Mouse (Mus musculus) heart, postnatal 4 days (tissue): ENCODE data around the gene Abca8b. TPM values are rescaled to one million over a fixed set of nuclear protein-coding genes. Genes with fewer than 3 reads are reported as not detected.
"Not testable (repeated sequence)": the region's sequence is repeated elsewhere in the genome, so short reads cannot be mapped to it uniquely, and the experiment has no call there.

ENCODE experiments used
- DNase-seq: peaks from one replicate; pipeline ENCODE4 v3.0.0; 2021
- total RNA-seq, 2 experiments: library from RNA; stranded (reverse); gene quantifications; 2 replicates each; pipeline ENCODE4 v1.2.3; 2021

Gene Abca8b
- 1 to 10 TPM; 4.5 to 4.7 TPM for total RNA-seq

- peak; percentile 83 for DNase-seq
Observed at GRCm38 (mm10) chr11:109995624-109996023, at the start of gene Abca8b. TSS of gene Abca8b (minus strand) at chr11:109995845.

DNA sequence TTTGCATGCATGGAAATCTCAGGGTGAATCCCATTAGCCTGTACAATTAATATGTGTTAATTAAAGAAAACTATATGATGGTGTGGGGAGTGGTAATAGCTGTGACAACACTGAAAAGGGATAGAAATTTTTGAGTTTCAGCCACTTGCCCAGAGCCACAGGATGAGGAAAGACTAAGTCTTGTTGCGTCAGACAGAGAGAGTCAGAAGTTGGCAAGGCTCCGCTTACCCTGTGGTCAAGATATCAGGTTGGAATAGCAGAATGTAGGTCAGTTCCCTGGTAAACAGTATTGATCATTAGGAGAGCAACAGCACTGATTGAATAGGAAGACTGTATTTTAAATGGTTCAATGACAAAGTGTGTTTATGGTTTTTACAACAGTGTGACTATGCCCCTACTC lies 42.1 kb upstream of the Abca8b start:
- no peak for DNase-seq

- DNase-seq, result peak; percentile 10
Observed at GRCm38 (mm10) chr11:110028913-110029695, 33.5 kb upstream of the Abca8b start.

DNA sequence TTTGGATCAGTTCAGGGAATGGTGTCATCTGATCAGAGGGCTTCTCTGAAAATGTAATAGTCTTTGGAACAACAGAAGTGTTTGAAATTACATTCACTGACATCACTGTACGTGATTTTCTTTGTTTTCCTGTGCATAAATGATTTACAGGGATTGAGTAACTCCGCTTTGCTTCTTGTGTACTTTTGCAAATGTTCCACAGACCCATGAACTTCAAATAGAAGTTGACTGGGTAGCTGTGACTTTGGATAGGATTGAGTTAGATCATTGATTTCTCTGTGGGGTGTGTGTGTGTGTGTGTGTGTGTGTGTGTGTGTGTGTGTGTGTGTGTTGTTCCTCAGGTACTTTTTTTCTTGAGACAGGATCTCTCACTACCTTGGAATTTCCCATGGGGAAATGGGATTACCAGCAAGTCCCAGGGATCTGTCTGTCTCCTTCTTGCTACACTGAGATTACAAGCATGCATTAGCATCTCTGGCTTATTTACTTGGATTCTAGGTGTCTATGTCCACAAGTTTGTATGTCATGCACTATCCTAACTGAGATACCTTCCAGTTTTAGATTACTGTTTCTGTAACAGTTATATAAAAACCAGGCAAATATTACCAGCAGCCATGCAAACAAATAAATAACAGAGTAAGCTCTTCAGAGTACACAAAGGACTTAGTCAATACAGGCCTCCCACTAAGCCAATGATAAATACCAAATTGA lies 15.3 kb upstream of the Abca8b start:
- DNase-seq, result no peak

GRCm38 (mm10) chr11:109995013-109995412 lies 632 bp downstream of the Abca8b start:
- peak; percentile 36 for DNase-seq

DNA sequence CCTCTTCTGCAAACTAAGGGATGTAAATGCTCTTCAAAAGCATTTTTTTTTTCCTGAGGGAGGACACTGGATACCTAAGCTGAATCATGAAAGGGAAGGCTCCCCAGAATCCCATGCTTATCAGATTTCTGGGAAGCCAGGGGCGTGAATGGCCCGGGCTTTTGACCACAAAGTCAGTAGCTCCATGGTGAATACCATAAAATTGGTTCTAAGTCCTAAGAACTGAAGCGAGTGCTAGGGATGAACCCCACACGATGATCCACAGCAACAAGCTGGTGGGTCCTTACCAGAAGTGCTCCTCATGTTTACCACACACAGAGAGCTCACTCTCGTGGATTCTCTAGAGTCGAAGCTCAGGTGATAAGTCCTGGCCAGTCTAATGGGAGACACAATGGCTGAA lies 1.6 kb downstream of the Abca8b start:
- no peak for DNase-seq

GRCm38 (mm10) chr11:109991270-109991669 lies 4.4 kb downstream of the Abca8b start:
- DNase-seq, result no peak

GRCm38 (mm10) chr11:109990256-109990655 lies 5.4 kb downstream of the Abca8b start:
- no peak for DNase-seq

- DNase-seq, result no peak
Observed at GRCm38 (mm10) chr11:109988164-109988563, 7.5 kb downstream of the Abca8b start.

DNA sequence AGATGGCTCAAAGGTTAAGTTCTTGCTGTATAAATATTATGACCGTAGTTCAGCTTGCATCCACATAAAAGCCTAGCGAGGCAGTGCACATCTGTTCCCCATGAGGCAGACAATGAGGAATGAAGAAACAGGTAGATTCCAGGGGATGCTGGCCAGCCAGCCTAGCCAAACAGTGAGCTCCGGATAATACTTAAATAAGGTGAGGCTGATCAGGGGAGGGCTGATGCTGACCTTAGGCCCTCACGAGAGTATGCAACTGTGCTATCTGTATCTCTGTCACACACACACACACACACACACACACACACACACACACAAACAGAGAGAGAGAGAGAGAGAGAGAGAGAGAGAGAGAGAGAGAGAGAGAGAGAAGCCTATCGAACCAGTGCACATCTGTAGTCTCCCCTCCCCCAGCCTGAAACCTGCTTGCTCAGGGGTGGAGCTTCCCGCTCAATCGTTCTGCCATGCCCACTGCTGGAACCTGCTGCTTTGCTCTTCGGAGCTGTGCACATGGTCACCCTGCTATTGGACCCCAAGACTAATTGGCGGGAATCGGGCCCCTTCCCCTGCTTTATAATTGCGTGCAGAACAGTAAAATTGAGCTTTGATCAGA lies 8.1 kb downstream of the Abca8b start:
- not testable (repeated sequence) for DNase-seq

DNA sequence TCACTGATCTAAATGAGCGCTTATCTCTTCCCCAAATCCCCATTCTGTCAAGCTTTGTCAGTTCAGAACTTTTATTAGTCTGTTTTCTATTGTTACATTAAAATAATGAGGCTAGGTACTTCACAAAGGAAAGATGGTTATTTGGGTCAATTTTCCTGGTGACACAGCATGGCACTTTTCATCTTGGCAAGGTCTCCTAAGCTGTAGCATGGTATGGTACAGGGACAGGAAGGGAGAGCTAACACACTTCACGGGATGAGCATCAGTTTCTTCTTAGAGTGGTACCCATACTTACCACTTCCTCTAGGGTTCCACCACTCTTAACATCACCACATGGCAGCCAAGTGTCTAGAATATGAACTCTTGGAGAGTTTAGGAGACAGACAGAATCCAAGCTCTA lies 13.8 kb downstream of the Abca8b start:
- DNase-seq, result no peak

DNA sequence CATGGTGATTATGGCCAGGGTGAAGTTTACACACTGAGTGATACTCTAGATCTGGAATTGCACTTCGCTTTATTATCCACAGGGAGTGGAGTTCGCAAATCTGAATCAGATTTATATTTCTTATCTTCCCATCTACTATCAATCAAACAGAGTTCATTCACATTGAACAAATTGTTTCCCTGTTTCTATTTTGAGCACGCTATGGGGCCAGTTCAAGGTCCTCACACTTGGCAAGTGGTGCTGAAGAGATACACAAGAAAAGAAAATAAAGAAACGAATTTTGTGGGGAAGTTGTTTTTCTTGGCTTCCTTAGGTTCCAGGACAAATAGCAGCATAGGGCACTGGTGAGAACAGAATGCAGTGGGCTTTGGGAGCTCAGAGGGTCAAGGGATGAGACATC lies 25.1 kb downstream of the Abca8b start:
- DNase-seq, result no peak

- DNase-seq, result no peak
Observed at GRCm38 (mm10) chr11:109961495-109962492, 33.9 kb downstream of the Abca8b start.

GRCm38 (mm10) chr11:109955185-109955584 lies 40.5 kb downstream of the Abca8b start:
- DNase-seq, result no peak

DNA sequence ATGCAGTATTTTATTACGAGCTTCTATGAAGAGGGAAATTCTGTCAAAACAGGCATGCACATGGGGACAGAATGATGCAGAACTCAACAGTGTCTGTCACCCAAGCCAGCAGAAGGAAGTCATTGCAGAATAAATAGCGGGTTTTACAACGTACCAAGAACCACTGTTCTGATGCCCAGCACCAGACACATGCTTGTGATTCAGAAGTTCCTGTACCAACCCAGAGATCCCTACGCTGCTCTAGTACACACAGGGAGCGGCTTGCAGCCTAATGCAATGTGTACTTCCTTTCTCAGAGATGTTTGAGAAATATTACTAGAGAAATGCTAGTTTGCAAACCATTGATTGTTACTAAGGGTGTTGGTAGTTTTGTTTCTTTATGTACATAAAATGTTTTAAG lies 58.7 kb downstream of the Abca8b start:
- no peak for DNase-seq

- DNase-seq, result not testable (repeated sequence)
Observed at GRCm38 (mm10) chr11:109933207-109933606, 62.4 kb downstream of the Abca8b start.

DNA sequence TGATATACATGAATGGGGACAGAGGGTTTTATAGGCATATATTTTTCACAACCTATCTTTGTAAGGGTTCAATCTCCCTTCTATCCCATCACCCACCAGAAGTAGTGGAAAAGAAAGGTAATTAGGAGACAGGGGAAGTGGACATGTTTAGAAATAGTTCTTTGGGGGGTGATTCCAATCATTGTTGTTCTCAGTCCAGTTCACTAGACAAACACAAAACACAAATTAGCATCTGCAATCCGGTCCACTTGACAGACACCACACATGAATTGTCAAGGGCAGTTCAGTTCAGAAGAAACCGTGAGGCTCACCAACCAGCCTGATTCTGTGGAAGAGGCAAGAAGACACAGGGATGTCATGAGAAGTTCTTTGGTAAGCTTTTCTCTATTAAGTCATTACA lies 67.2 kb downstream of the Abca8b start:
- no peak for DNase-seq

- no peak for DNase-seq
Observed at GRCm38 (mm10) chr11:109926718-109927680, 68.6 kb downstream of the Abca8b start.

DNA sequence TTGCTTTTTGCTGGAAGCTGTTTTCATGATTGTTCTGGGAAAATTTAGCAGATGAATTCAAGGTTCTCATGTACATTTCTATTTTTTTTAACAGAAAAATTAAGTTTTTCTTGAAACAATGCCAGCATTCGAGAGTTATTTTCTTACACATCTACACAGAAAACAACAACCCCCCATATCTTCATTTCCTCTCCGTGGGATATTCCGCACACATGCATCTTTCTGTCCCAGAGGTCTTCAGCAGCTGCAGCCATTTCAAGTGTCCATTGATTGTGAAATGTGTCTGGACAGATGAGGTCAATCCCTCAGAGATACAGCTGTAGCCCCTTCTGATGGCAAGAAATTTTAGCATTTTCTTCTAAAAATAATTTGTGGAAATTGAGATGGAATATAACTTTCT lies 73.4 kb downstream of the Abca8b start:
- DNase-seq, result no peak

DNA sequence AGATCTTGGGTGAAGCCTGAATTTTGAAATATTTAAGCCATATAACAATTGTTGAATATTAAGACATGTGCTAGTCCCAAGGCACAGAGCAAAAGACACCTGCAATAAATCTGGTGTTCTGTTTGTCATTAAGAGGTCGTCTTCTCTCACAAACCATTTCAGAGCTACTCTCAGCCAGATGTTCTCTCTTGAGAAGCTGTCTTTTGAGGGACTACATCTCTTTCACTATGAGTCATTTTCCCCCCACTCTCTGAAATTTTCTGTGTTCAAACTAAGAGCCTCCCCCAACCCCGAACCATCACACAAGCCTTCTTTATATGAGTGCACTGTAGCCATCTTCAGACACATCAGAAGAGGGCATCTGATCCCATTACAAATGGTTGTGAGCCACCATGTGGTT lies 76.2 kb downstream of the Abca8b start:
- DNase-seq, result no peak

DNA sequence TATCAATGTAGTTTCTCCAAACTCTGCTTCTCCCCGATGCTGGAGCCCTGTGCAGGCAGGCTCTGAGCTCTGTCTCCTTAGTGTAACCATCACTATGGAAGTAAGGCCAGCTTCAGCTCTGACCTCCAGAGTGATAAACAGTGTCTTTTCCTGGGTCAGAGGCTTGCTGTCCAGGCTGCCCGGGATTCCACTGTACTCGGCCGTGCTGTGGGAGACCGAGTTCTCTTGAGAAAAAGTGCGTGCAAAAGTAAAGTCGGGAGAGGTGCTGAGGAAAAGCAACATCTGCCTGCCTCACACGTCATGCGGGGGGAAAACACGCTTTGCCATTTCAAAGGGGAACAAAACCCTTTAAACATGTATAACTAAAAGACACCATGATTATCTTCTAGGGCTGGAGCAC lies 79.0 kb downstream of the Abca8b start:
- DNase-seq, result no peak
